Mouse (Mus musculus): ENCODE results near the gene Ino80d.

Gene Ino80d

GRCm38 (mm10) chr1:62914495-62914894 is 200.0 kb downstream of the Ino80d start:
- no peak for DNase-seq (ENCODE audit: low read depth, low spot score)

GRCm38 (mm10) chr1:62911426-62911825 is 203.0 kb downstream of the Ino80d start:
- DNase-seq (ENCODE audit: low read depth, low spot score), result no peak

DNA sequence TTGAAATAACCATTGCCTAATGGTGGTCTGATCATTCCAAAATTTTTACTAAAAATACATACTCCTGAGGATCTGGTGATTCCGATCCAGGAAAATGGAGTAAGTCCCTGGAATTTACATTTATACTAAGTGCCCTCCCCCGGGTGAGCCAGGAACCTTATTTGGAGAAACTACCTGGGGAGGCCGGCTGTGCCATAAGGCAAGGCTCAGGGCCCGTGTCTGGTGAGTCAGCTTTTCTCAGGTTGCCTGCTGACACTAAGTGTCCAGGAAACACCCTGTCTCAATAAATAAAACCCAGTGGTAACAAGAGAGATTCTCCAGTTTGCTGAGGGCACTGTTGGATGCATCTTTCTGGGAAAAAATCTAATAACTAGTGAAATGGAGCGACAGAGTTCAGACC is 205.3 kb downstream of the Ino80d start:
- no peak for DNase-seq (ENCODE audit: low read depth, low spot score)

DNA sequence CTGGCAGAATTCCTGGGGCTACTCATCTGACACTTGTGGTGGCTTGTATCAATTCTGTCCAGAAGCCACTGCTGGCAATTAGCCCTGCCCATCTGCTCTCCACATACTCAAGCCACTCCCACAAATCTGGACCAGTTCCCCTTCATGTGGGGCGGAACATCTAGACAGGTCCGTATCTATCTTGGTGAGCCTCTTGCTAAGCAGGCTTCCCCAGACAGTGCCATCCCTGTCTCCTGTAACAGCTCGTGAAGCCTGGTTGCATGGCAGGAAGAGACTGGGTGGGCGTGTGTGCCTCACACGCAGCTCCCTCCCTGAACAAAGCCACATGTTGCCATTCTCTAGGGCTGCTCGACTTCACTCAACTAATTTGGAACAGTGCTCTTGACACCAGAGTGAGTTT is 206.0 kb downstream of the Ino80d start:
- no peak for DNase-seq (ENCODE audit: low read depth, low spot score)

Data from c-Kit-negative CD71-positive TER-119-positive erythroid progenitor cells, embryonic 14.5 days (primary cell).